Mouse (Mus musculus): ENCODE measurements at regions not wholly inside any gene's neighbourhood (a gene's known extent, or its start where the extent isn't known, plus 50 kb on each side); places are given as distances from the start of the nearest gene placed in this dataset.

GRCm38 (mm10) chr9:22993531-22993930 is 229.3 kb upstream of the Bmper start:
- no peak overlapping the region for H3K9ac ChIP-seq (ENCODE audit: low read length)
- no peak for ATAC-seq (replicated peaks; ENCODE audit: extremely low read depth, insufficient read depth, low FRiP score)
- H3K36me3 ChIP-seq (ENCODE audit: control insufficient read depth, insufficient read depth), result no peaks in the 10 kb centered on the region
- H3K4me3 ChIP-seq (ENCODE audit: low read length), result no peak overlapping the region
- no peak overlapping the region for H3K27ac ChIP-seq (ENCODE audit: low read length)
- H3K27me3 ChIP-seq (ENCODE audit: control insufficient read depth, insufficient read depth, low read length), result no peaks in the 10 kb centered on the region
- WGBS, result 76% methylated on average over 5 of the region's 5 CpGs
- H3K9me3 ChIP-seq (replicated peaks; ENCODE audit: control insufficient read depth, low read length), result no peaks in the 10 kb centered on the region
- no peak overlapping the region for H3K4me2 ChIP-seq (ENCODE audit: low read depth, low read length)
- no peaks in the 10 kb centered on the region for H3K4me1 ChIP-seq (ENCODE audit: control insufficient read depth, insufficient read depth, low read length)

GRCm38 (mm10) chr9:22995564-22995963 is 227.3 kb upstream of the Bmper start:
- no peak overlapping the region for H3K27ac ChIP-seq (ENCODE audit: low read length)
- H3K4me1 ChIP-seq (ENCODE audit: control insufficient read depth, insufficient read depth, low read length), result no peaks in the 10 kb centered on the region
- no peak overlapping the region for H3K4me2 ChIP-seq (ENCODE audit: low read depth, low read length)
- H3K27me3 ChIP-seq (ENCODE audit: control insufficient read depth, insufficient read depth, low read length), result no peaks in the 10 kb centered on the region
- ATAC-seq (replicated peaks; ENCODE audit: extremely low read depth, insufficient read depth, low FRiP score), result no peak
- H3K4me3 ChIP-seq (ENCODE audit: low read length), result no peak overlapping the region
- no peaks in the 10 kb centered on the region for H3K36me3 ChIP-seq (ENCODE audit: control insufficient read depth, insufficient read depth)
- WGBS, result 70% methylated on average over 9 of the region's 9 CpGs
- no peaks in the 10 kb centered on the region for H3K9me3 ChIP-seq (replicated peaks; ENCODE audit: control insufficient read depth, low read length)
- H3K9ac ChIP-seq (ENCODE audit: low read length), result no peak overlapping the region

- 79% methylated on average over 6 of the region's 6 CpGs for WGBS
- no peaks in the 10 kb centered on the region for H3K36me3 ChIP-seq (ENCODE audit: control insufficient read depth, insufficient read depth)
- H3K27ac ChIP-seq (ENCODE audit: low read length), result no peak overlapping the region
- ATAC-seq (replicated peaks; ENCODE audit: extremely low read depth, insufficient read depth, low FRiP score), result no peak
- H3K4me3 ChIP-seq (ENCODE audit: low read length), result no peak overlapping the region
- no peak overlapping the region for H3K4me2 ChIP-seq (ENCODE audit: low read depth, low read length)
- no peaks in the 10 kb centered on the region for H3K9me3 ChIP-seq (replicated peaks; ENCODE audit: control insufficient read depth, low read length)
- no peak overlapping the region for H3K9ac ChIP-seq (ENCODE audit: low read length)
- no peaks in the 10 kb centered on the region for H3K4me1 ChIP-seq (ENCODE audit: control insufficient read depth, insufficient read depth, low read length)
- no peaks in the 10 kb centered on the region for H3K27me3 ChIP-seq (ENCODE audit: control insufficient read depth, insufficient read depth, low read length)
Measured at GRCm38 (mm10) chr9:22998306-22998705, 224.6 kb upstream of the Bmper start.

- 54% methylated on average over 4 of the region's 4 CpGs for WGBS
- Histone ChIP-seq H3K4me3 (ENCODE audit: low read length) (no peak overlapping the region), H3K9ac (ENCODE audit: low read length) (no peak overlapping the region), H3K4me1 (ENCODE audit: control insufficient read depth, insufficient read depth, low read length) (no peaks in the 10 kb centered on the region), H3K9me3 (replicated peaks; ENCODE audit: control insufficient read depth, low read length) (no peaks in the 10 kb centered on the region), H3K36me3 (ENCODE audit: control insufficient read depth, insufficient read depth) (no peaks in the 10 kb centered on the region), H3K4me2 (ENCODE audit: low read depth, low read length) (no peak overlapping the region), H3K27ac (ENCODE audit: low read length) (no peak overlapping the region), H3K27me3 (ENCODE audit: control insufficient read depth, insufficient read depth, low read length) (no peaks in the 10 kb centered on the region; the same call in 1 of the 2 replicates)
- no peak for ATAC-seq (replicated peaks; ENCODE audit: extremely low read depth, insufficient read depth, low FRiP score)
Measured at GRCm38 (mm10) chr9:22999181-22999580, 223.7 kb upstream of the Bmper start.

- Histone ChIP-seq H3K9me3 (replicated peaks; ENCODE audit: control insufficient read depth, low read length) (no peaks in the 10 kb centered on the region), H3K27ac (ENCODE audit: low read length) (no peak overlapping the region), H3K27me3 (ENCODE audit: control insufficient read depth, insufficient read depth, low read length) (no peaks in the 10 kb centered on the region; the same call in 1 of the 2 replicates), H3K4me3 (ENCODE audit: low read length) (no peak overlapping the region), H3K4me2 (ENCODE audit: low read depth, low read length) (no peak overlapping the region), H3K9ac (ENCODE audit: low read length) (no peak overlapping the region), H3K4me1 (ENCODE audit: control insufficient read depth, insufficient read depth, low read length) (0 out of 2 replicates have a peak, but pooled peaks cover 2% of the 10 kb centered on the region), H3K36me3 (ENCODE audit: control insufficient read depth, insufficient read depth) (no peaks in the 10 kb centered on the region)
- WGBS, result 86% methylated on average over 3 of the region's 3 CpGs
- no peak for ATAC-seq (replicated peaks; ENCODE audit: extremely low read depth, insufficient read depth, low FRiP score)
Measured at GRCm38 (mm10) chr9:23000200-23000599, 222.7 kb upstream of the Bmper start.

- Histone ChIP-seq H3K4me2 (ENCODE audit: low read depth, low read length) (no peak overlapping the region), H3K9ac (ENCODE audit: low read length) (no peak overlapping the region), H3K36me3 (ENCODE audit: control insufficient read depth, insufficient read depth) (no peaks in the 10 kb centered on the region), H3K27me3 (ENCODE audit: control insufficient read depth, insufficient read depth, low read length) (no peaks in the 10 kb centered on the region; the same call in 1 of the 2 replicates), H3K27ac (ENCODE audit: low read length) (no peak overlapping the region), H3K4me3 (ENCODE audit: low read length) (no peak overlapping the region), H3K9me3 (replicated peaks; ENCODE audit: control insufficient read depth, low read length) (no peaks in the 10 kb centered on the region), H3K4me1 (ENCODE audit: control insufficient read depth, insufficient read depth, low read length) (0 out of 2 replicates have a peak, but pooled peaks cover 2% of the 10 kb centered on the region)
- WGBS, result 82% methylated on average over 14 of the region's 14 CpGs
- ATAC-seq (replicated peaks; ENCODE audit: extremely low read depth, insufficient read depth, low FRiP score), result no peak
Measured at GRCm38 (mm10) chr9:23003195-23004061, 219.4 kb upstream of the Bmper start.

- Histone ChIP-seq H3K4me3 (ENCODE audit: low read length) (no peak overlapping the region), H3K4me1 (ENCODE audit: control insufficient read depth, insufficient read depth, low read length) (peaks cover 8% of the 10 kb centered on the region; the same call in 1 of the 2 replicates), H3K27ac (ENCODE audit: low read length) (no peak overlapping the region), H3K9ac (ENCODE audit: low read length) (no peak overlapping the region), H3K9me3 (replicated peaks; ENCODE audit: control insufficient read depth, low read length) (no peaks in the 10 kb centered on the region), H3K27me3 (ENCODE audit: control insufficient read depth, insufficient read depth, low read length) (no peaks in the 10 kb centered on the region; the same call in 1 of the 2 replicates), H3K4me2 (ENCODE audit: low read depth, low read length) (no peak overlapping the region), H3K36me3 (ENCODE audit: control insufficient read depth, insufficient read depth) (no peaks in the 10 kb centered on the region)
- WGBS, result 76% methylated on average over 7 of the region's 7 CpGs
- no peak for ATAC-seq (replicated peaks; ENCODE audit: extremely low read depth, insufficient read depth, low FRiP score)
Measured at GRCm38 (mm10) chr9:23005005-23005404, 217.9 kb upstream of the Bmper start.

GRCm38 (mm10) chr9:23009462-23010183 is 213.3 kb upstream of the Bmper start:
- 0 out of 2 replicates have a peak overlapping the region, but pooled peaks have one; percentile 4 for H3K9ac ChIP-seq (ENCODE audit: low read length)
- H3K4me1 ChIP-seq (ENCODE audit: control insufficient read depth, insufficient read depth, low read length), result peaks cover 11% of the 10 kb centered on the region; the same call in 1 of the 2 replicates
- no peak overlapping the region for H3K27ac ChIP-seq (ENCODE audit: low read length)
- H3K4me2 ChIP-seq (ENCODE audit: low read depth, low read length), result peak overlapping the region; percentile 58
- no peaks in the 10 kb centered on the region for H3K9me3 ChIP-seq (replicated peaks; ENCODE audit: control insufficient read depth, low read length)
- H3K36me3 ChIP-seq (ENCODE audit: control insufficient read depth, insufficient read depth), result no peaks in the 10 kb centered on the region
- 0 out of 2 replicates have a peak, but pooled peaks have one; percentile 14 for ATAC-seq (replicated peaks; ENCODE audit: extremely low read depth, insufficient read depth, low FRiP score)
- WGBS, result 10% methylated on average over 24 of the region's 24 CpGs
- peak overlapping the region; percentile 29 for H3K4me3 ChIP-seq (ENCODE audit: low read length)
- peaks cover 3% of the 10 kb centered on the region; the same call in 1 of the 2 replicates for H3K27me3 ChIP-seq (ENCODE audit: control insufficient read depth, insufficient read depth, low read length)
